Mouse (Mus musculus) ovary, postnatal 36 days (tissue): ENCODE measurements at regions not wholly inside any gene's neighbourhood (a gene's known extent, or its start where the extent isn't known, plus 50 kb on each side); places are given as distances from the start of the nearest gene placed in this dataset.
A peak's percentile ranks its signal among the peaks of the same experiment; 100 is the strongest.
"Not testable (repeated sequence)": the region's sequence is repeated elsewhere in the genome, so short reads cannot be mapped to it uniquely, and the experiment has no call there.

Experiments used
- DNase-seq: peaks from one replicate; pipeline ENCODE4 v3.0.0; 2022; ENCODE audit warnings: low spot score, mixed read lengths

DNA sequence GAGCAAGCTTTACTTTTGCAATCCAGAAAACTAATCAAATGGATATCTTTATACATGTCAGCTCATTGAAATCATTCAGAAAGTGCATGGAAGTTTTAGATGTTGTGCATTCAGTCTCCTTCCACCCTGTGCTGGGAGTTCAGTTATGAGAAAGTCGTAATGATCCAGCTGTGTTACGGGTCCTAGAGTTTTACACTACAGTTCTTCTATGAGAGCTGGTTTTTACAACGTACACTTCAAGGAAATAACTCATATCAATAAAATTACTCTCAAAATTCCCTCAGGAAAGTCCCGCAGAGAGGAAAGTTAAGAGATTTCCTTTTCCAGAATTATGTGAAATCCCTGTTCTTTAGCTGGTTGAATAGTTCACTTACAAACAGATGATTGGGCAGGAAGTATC is 418.1 kb upstream of the Slc10a2 start:
- no peak for DNase-seq

DNA sequence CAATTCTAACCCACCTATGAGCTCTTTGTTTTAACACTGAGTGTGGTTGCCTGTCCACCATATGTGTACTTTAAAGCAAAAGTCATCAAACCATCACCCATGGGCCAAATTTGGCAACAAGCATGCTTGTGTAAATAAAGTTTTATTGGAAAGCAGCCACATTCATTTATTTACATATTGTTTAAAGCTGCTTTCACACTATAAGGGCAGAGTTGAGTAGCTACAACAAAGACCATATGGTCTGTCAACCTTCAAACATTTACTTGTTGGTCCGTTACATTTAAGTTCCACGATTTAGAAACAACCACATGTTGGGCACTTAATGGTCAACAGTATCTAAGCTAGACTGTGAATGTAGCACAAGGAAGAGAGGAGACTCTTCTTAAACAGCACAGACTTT is 390.7 kb upstream of the Slc10a2 start:
- DNase-seq = no peak

DNA sequence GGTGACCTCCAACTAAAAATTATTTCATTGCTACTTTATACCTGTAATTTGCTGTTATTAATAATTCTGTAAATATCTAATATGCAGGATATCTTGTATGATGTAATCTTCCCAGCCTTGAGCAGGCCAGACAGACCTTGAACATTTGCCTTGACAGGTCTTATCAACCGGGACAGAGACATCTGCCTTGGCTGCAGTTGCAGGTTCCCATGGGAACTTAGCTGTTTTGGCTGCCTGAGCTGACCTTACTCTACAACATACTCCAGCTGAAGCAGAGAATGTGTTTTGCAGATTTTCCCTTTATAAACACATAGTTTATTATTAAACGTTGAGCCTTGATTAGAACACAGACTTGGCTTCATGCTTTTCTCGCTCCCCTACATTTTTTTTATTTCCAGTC is 385.3 kb upstream of the Slc10a2 start:
- peak; percentile 35 for DNase-seq

DNA sequence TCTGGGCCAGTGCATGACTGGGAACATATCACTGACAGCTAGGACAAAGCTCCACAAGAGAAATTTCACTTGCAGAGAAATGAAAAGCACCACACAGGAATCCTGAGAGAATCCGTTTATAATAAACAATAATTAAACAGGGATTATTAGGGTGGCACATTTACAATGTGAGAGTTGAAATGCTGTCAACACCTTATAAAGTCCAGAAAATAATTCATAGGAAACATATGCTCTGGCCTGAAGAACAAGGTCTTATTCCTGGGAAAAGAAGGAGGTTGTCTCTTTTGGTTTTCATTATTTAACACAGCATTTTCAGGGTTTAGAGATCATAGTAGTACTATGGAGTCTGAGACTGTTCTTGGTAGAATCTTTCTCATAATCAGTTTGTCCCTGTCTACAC is 377.8 kb upstream of the Slc10a2 start:
- DNase-seq = no peak

DNA sequence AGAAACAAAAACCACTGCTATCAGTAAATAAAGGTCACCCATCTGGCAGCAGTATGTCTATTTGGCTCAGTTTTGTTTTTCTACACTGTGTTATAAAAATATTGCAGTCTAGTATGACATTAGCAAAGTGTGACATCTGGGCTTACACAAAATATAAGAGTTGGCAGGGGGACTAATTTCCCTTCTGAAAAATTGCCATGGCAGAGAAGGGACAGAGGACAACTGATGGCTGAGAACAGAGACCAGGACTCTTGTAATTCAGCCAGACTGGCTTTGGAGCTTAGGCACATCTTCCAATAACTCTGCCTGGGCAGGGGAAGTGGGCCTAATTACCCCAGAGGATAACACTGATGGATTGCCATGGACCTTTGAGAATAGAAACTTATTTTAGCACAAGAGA is 367.8 kb upstream of the Slc10a2 start:
- DNase-seq = no peak

DNA sequence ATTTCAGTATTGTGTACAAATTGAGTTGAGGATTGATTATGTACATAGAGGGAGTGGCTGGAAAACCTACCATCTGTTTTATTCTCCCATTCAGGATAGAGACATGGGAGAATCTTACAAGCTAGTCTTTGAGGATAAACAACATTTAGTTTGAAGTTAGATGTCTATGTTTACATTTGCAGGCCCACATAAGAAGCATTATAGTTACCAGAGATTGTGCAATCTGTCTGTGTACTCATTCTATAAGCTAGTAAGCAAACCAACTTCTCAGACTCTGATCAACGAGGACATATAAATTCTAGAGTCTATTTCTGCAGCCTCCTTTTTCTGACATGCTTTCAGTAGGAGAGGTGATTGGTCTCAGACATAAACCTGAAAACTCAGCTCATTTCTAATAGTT is 367.4 kb upstream of the Slc10a2 start:
- no peak for DNase-seq

DNA sequence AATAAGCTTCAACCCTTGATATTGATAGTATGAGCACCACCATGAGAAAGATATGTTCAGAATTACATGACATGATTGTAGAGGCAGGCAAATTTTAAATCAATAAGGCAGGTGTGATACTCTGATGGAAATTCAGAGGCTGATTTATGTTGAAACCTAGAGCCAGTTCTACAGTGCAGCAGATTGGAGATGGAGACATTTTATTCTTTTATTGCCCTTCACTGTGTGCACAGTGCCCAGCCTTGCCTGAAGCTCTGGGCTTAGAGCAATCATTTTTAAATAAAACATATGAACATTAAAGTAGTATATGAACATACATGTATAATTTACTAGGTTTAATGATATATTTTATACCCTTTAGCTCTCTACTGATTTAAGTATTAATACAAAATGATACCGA is 352.5 kb upstream of the Slc10a2 start:
- DNase-seq = no peak

DNA sequence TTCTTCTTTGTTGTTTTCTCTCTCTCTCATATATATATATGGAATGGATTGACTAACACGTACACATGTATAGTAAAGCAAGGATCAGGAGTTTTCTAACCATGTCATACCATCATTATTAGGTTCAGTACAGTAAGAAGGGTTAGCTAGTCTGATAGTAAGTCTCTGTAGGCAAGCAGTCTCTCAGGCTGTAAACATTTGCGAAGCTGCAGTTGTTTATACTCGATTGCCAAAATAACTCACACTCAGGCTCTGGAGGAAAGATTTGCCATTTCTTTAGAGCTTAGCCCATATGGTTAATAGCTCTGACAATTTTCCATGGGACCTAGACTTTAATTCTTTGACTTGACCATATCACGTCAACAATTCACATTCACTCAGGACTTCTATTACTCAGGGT is 348.3 kb upstream of the Slc10a2 start:
- DNase-seq = no peak

DNA sequence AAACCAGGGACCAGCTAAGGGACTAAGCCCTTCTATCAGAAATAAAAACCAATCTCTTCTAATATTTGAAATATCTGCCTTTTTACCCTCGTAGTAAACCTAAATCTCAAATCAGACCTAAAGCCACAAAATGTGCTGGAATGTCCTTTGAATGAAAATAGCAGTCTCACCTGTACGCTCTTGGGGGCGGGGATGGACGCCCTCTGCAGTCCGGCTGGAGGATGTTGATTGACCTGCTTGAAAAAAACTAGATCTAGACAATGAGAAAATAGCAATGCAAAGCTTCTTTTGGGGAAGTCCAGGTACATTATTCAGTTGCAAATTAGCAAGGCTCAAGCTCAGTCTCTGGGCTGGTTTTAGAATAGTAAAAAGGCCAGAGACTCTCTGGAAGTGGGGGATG is 337.1 kb upstream of the Slc10a2 start:
- DNase-seq = not testable (repeated sequence)

DNA sequence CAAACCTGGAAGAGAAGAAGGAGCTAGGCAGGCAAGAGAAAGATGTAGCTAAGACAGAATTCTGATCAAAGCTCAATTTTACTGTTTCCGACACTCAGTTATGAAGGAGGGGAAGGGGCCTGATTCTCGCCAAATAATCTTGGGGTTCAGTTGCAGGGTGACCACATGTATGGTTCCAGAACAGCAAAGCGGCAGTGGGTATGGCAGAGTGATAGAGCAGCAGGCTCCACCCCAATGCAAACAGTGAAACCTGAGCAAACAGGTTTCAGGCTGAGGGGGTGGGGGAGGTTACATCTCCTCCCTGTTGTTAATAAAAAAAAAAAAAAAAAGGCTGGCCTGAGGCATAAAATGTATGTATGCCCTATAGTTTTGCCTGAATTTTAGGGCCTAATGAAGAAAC is 335.3 kb upstream of the Slc10a2 start:
- not testable (repeated sequence) for DNase-seq

DNA sequence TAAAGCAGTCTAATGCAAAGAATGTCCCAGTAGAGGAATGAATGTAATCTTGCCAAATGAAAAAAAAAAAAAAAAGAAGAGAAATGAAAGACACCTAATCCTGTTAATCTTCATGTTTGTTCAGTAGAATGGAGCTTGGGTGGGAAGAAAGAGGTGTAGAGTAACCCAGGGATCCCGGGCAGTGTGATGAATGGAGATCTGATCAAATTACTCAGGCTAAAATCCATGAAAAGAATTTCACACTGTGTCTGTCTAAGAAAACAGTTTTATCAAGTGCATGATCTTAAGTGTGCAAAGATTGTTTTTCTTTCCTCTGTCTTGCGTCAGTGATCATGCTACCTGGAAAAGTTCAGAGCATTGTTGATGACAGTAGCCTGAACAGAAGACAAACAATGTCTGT is 333.9 kb upstream of the Slc10a2 start:
- DNase-seq = no peak

DNA sequence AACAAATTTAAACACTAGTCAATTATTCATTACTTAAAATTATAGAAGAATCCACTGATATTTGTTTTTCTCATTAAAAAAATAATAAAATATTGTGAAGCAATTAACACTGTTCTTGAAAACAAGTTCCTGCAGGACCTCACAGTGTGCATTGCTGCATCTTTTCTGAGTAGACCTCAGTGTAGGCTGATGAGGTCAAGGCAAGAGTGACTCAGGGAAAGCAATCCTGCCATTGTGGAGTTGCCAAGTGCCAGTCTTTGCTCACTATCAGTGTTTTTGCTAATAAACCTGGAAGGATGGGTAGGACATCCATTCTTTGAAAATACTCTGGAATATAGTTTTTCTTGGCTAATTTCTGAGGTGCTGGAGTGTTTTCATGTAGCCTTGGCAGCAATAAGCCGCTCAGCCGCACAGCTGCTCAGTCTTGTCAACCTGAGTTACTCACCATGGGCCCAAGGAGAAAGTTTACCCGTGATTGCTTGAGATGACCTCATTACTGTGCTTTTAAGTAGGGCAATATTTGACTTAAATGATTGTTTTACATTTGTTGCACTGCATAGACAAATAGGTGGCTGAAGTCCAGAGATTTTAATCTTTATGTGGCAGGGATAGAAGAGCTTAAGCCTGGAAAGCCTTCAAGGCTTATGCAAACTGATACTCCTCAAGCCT is 323.3 kb upstream of the Slc10a2 start:
- no peak for DNase-seq

DNA sequence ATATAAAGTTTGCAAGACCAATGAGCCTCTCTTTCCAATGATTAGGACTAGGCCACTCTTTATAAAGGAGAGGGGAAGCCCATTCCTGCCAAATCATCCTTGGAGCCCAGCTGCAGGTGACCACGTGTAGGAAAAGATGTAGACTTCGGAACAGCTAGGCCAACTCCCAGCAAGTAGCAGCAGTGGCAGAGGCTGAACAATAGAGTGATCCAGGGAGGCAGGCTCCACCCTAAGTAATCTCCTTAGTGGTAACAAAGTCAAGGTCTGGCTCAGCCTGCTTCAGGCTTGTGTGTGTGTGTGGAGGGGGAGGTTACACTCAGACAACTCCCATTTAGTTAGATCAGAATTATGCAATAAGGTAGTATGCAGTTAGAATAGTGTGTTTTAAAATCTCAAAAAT is 311.7 kb upstream of the Slc10a2 start:
- DNase-seq = not testable (repeated sequence)

DNA sequence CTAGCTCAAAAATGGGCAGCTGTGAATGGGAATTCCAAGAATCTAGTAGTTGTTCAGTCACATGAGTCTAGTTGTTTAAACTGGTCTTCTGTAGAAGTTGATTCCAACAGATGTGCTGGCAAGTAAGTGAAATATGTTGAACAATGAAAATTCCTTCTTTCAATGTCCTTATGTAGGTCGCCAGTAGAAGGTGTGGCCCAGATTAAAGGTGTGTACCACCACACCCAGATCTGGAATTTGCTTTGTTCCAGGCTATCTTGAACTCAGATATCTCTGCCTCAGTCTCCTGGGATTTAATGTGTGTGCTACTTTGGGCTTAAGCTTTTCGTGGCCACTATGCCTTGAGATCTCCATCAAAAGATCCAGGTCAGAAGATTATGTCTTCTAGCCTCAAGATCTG is 279.7 kb upstream of the Slc10a2 start:
- no peak for DNase-seq

DNA sequence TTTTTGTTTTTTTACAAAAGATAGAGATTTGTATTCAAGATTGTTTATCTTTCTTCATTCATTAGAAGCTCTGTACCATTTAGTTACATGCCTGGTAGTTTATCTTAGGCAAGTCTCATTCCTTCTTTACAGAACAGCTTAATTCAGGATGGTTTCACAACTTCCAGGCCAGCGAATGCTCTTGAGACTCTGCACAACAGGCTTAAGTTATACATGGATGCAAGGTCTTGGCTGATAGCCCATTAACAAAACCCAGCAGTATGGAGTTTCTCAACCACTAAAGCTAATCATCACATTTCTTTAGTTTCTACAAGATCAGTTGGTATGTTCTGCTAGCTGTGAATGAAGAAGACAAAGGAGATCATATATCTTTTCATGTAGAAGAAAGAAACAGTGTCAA is 272.9 kb upstream of the Slc10a2 start:
- DNase-seq = no peak

DNA sequence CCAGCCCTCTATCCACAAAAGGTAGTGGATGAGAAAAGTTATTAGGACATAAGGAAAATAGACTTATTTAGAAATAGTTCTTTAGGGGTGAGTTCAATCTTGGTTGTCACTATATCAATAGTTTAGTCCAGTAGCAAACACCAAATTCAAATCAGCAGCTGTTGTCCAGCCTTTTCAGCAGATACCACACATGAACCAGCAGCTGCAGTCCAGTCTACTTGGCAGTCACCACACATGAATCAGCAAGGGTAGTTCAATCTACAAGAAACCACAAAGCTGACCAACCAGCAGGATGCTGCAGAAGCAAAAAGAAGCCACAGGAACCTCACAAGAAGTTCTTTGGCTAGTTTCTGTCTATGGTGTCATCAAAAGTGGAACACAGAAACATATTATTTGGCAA is 234.8 kb upstream of the Slc10a2 start:
- DNase-seq = no peak

DNA sequence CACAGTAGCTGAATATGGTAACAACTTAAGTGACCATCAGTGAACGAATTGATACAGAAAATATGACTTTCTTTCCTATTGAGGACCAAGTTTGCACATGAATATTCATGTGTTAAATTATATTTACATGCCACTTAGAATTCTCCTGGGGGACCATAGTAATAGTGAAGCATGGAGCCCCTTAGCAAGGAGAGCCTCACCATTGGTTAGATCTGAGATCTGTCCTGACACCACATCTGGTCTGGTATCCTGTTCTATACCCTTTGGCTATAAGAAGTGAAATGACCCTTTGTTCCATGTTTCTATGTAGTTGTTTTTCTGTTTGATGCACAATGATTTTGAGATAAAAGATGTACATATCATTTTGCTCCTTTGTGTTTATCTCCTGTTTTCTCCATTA is 209.4 kb upstream of the Slc10a2 start:
- DNase-seq = no peak

DNA sequence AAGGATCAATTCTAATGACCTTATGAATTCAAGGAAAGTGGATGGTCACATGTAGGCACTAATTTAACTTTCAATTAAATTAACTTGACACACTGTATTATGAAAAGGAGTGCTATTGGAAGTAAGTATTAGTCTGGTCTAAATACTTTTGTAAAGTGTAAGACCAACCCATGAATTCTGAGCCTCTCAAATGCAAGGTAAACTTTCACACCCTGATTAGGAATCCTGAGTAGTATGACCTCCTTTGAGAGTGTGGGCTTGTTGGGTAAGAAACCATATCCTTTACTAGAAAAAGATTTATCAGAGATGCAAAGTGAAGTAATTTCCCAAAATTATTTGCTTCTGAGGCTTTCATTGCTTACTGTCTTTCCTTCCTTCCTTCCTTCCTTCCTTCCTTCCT is 194.8 kb upstream of the Slc10a2 start:
- DNase-seq = no peak

DNA sequence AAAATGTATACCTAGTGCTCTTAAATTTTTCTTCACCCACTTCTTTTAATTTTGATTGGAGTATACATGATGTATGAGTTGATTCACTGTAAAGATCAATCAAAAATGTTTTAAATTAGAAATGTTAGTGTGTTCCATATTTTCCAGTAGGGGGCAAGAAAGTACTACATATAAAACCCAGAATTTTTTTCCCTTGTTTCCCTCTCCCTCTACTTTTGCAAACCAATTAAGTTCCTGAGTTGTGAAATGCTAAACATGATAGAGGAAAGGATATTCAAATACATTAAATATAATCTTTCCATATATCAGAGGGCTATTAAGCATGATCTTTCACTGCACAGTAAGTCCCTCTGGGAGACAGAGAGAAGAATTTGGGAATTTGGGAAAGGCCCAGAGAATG is 192.0 kb upstream of the Slc10a2 start:
- no peak for DNase-seq

DNA sequence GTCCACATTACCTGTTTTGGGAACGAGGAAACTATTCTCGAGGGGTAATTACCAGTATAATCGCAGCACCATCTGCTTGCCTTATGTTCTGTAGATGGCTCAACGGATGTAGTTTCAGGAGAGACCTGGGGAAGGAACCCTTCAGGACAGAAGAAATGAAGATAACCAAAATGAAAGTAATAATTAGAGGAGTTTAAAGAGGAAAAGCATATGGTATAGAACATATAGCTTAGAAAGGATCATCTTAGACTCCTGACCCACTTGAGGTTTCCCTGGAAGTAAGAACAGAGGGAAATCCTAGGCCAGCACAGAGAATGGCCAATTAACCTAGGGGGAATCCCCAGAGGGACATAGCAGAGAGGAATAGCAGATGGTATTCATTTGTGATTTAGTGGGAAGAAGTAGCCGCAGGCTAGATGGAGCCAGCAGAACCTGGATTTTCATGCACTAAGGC is 180.6 kb upstream of the Slc10a2 start:
- no peak for DNase-seq

DNA sequence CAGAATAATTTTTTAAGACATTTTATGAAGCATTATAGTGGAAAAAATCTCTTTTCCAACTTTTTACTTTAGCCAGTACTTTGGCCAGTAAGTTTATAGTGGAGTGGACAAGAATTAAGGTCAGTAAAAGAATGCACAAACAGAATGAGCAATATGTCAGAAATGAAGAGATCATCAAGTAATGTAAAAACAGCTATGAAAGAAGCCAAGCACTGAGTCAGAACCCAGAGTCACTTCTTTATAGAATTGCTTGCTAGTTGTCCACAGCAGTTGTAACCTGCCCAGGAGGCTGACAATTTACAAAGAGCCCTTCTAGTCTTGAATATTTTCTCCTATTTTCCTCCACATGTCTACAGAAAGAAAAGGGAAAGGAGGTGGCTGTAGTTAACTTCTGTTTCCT is 178.6 kb upstream of the Slc10a2 start:
- no peak for DNase-seq

DNA sequence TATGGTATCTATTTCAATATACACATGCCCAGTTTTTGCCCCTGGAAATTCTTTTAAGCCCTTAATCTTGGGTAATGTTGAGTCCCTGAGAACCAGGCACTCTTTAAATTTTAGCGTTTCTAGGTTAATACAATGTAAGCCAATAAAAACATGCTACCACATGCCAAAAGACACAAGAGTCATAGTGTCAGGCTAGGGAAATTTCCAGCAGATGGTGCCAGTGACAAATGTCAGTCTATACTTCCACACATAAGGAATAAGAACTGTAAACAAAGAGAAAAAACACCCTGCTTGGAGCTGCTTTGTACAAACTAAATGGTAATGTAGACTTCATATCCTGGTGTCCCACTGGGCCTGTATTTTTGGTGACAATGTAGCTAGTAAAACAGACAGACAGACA is 157.2 kb upstream of the Slc10a2 start:
- DNase-seq = no peak

DNA sequence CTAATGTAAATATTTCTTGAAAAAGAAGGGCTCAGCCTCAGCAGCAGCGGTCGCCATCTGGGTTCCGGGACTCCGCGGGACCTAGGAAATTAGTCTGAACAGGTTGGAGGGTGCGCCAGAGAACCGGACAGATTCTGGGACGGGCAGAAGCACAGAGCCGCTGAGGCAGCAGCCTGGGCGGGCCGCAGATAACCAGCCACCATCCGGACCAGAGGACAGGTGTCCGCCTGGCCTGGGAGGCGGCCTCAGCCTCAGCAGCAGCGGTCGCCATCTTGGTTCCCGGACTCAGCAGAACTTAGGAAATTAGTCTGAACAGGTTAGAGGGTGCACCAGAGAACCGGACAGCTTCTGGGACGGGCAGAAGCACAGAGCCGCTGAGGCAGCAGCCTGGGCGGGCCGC is 136.7 kb upstream of the Slc10a2 start:
- peak; percentile 36 for DNase-seq
